Mouse (Mus musculus) forebrain, postnatal 0 days (tissue): ENCODE results near the gene Dnhd1. TPM values are rescaled to one million over a fixed set of nuclear protein-coding genes. Genes with fewer than 3 reads are reported as not detected.
A peak's percentile ranks its signal among the peaks of the same experiment; 100 is the strongest.
"Not testable (repeated sequence)": the region's sequence is repeated elsewhere in the genome, so short reads cannot be mapped to it uniquely, and the experiment has no call there.

Source experiments
- ATAC-seq: fragments of 200-750 bp; cut with Nextera tagmentation; 2 replicates; pipeline ENCODE4 v1.8.0; 2017; ENCODE audit warnings: mild to moderate bottlenecking, moderate library complexity
- DNase-seq: peaks from one replicate; pipeline ENCODE4 v3.0.0-alpha.2; 2015
- H3K27ac ChIP-seq: fragments of 300-500 bp; sonication (generic); 2 replicates; pipeline ENCODE4 v1.5.1; 2014; ENCODE audit warnings: low read depth, mild to moderate bottlenecking, antibody characterized with exemption, low read length, moderate library complexity, mixed read lengths
- H3K27me3 ChIP-seq: fragments of 300-500 bp; sonication (generic); 2 replicates; pipeline ENCODE4 v1.6.1; 2014; ENCODE audit warnings: mild to moderate bottlenecking, low read length, mixed read lengths; ENCODE audit not compliant: insufficient read depth
- H3K36me3 ChIP-seq: fragments of 300-500 bp; sonication (generic); 2 replicates; pipeline ENCODE4 v1.6.1; 2014; ENCODE audit warnings: mild to moderate bottlenecking, moderate library complexity; ENCODE audit not compliant: insufficient read depth
- H3K4me1 ChIP-seq: fragments of 300-500 bp; sonication (generic); 2 replicates; pipeline ENCODE4 v1.6.1; 2014; ENCODE audit warnings: antibody characterized with exemption; ENCODE audit not compliant: insufficient read depth
- H3K4me2 ChIP-seq: fragments of 300-500 bp; sonication (generic); 2 replicates; pipeline ENCODE4 v1.6.1; 2014; ENCODE audit warnings: low read depth, mild to moderate bottlenecking, moderate library complexity
- H3K4me3 ChIP-seq: fragments of 300-500 bp; sonication (generic); 2 replicates; pipeline ENCODE4 v1.5.1; 2014; ENCODE audit warnings: low read depth, low read length, mixed read lengths
- H3K9ac ChIP-seq: fragments of 300-500 bp; sonication (generic); 2 replicates; pipeline ENCODE4 v1.6.1; 2014; ENCODE audit warnings: mild to moderate bottlenecking
- H3K9me3 ChIP-seq: fragments of 300-500 bp; sonication (generic); 2 replicates; pipeline ENCODE4 v1.6.1; 2016; ENCODE audit warnings: low read length
- CTCF ChIP-seq: sonication (generic); IDR thresholded peaks from 2 replicates; pipeline ENCODE4 v1.5.1; 2016; ENCODE audit warnings: antibody characterized with exemption, control low read depth, low read depth
- WGBS: fragments of 180-500 bp; shearing (Covaris S2); extraction: QIAGEN DNeasy Blood & Tissue Kit; methylation state at CpG from one replicate; pipeline ENCODE4 v1.1.7; 2014; 5-methylcytosine and 5-hydroxymethylcytosine counted together
- polyA plus RNA-seq: library from polyadenylated mRNA; unstranded; fragments of >200 nt; fragmentation: Nextera tagmentation; extraction: Ambion mirVana; gene quantifications from 2 replicates; pipeline ENCODE4 v1.2.1, GENCODE M21; 2015
- total RNA-seq: library from RNA; depleted of rRNA; stranded (reverse); fragments of >200 nt; gene quantifications from 2 replicates; pipeline ENCODE4 v1.2.3, GENCODE M21; 2014

Gene Dnhd1
- total and polyA plus RNA-seq, 2 experiments from 2014 or later = 0.48 to 4.6 TPM

- no peak for DNase-seq
- H3K36me3 ChIP-seq = peaks cover 40% of the 10 kb centered on the region
- no peaks in the 10 kb centered on the region for H3K27me3 ChIP-seq
- H3K4me3 ChIP-seq = no peak overlapping the region
- peaks cover 9% of the 10 kb centered on the region for H3K4me1 ChIP-seq
- H3K27ac ChIP-seq = no peak overlapping the region
- no peak overlapping the region for H3K4me2 ChIP-seq
- ATAC-seq = no peak
- TF ChIP-seq CTCF = no peak
- WGBS = 88% methylated on average over 8 of the region's 8 CpGs
- no peak overlapping the region for H3K9ac ChIP-seq
- no peaks in the 10 kb centered on the region for H3K9me3 ChIP-seq
These were observed 84.2 kb downstream of the Dnhd1 start for GRCm38 (mm10) chr7:105734826-105735225.

- H3K4me1 ChIP-seq, DNase-seq, H3K27ac ChIP-seq, H3K27me3 ChIP-seq, H3K9me3 ChIP-seq, ATAC-seq: not testable (repeated sequence)
- Histone ChIP-seq H3K9ac (peak overlapping the region; percentile 74; the same call in 1 of the 2 replicates), H3K4me3 (peak overlapping the region; percentile 81), H3K4me2 (peak overlapping the region; percentile 96), H3K36me3 (peaks cover 46% of the 10 kb centered on the region)
- WGBS = 45% methylated on average over 4 of the region's 4 CpGs
These were observed 84.8 kb downstream of the Dnhd1 start for GRCm38 (mm10) chr7:105735464-105735863.

DNA sequence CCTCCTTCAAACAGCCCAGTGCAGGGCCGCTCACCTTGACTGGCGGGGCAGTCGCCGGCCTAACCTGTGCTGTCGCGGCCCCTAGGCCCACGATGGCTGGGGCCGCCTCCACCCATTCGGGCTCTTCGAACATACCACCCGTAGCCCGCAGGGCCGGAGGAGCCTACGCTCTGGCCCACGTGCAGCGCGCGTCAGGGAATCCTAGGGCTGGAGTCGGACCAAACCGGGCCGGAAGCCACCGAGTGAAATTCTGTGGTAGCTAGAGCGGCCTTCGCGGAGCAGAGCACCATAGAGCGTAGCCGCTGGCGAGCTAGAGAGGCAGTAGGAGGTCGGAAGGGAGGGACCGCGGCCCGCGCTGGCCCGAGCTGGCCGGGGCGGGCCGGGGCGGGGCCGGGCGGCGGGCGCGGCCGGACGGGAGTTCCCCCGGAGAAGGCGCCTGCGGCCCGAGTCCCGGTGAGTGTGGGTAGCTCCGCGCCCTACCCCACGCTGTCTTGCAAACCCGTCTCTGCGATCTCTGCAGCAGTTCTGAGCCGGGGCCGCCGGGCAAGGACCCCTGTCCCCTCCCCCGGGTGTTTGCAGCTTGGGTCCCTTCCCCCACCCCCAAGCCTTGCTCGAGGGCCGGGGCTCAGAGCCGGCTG lies 85.8 kb downstream of the Dnhd1 start, which contains the start of gene Ilk:
Gene Ilk, plus strand, starts transcription at position 329 of the 638 bp plus-strand sequence.
- ATAC-seq = peak; percentile 97
- peak within 1 kb of the TSS; percentile 71 for H3K27ac ChIP-seq
- WGBS = 1% methylated on average over 48 of the region's 62 CpGs

GRCm38 (mm10) chr7:105736911-105737521 lies 86.4 kb downstream of the Dnhd1 start, which contains the start of gene Rrp8:
TSS of gene Rrp8 (minus strand) at chr7:105737385.
- Histone ChIP-seq H3K36me3 (peaks cover 46% of the 10 kb centered on the region), H3K9me3 (no peaks in the 10 kb centered on the region), H3K9ac (peak within 1 kb of the TSS; percentile 74), H3K27me3 (no peaks in the 10 kb centered on the region), H3K4me2 (peak within 1 kb of the TSS; percentile 96), H3K27ac (peak within 1 kb of the TSS; percentile 71), H3K4me3 (peak within 1 kb of the TSS; percentile 81), H3K4me1 (peaks cover 9% of the 10 kb centered on the region)
- peak; percentile 19 for ATAC-seq
- TF ChIP-seq CTCF = no peak
- WGBS = under 1% methylated on average over 30 of the region's 30 CpGs
- no peak for DNase-seq

More for the DNA sequence above, 85.8 kb downstream of the Dnhd1 start, which contains the start of gene Ilk:
- peaks cover 47% of the 10 kb centered on the region for H3K36me3 ChIP-seq
- H3K27me3 ChIP-seq = no peaks in the 10 kb centered on the region
- peak within 1 kb of the TSS; percentile 74 for H3K9ac ChIP-seq
- H3K4me3 ChIP-seq = peak within 1 kb of the TSS; percentile 81
- peak; percentile 92 for DNase-seq
- peaks cover 9% of the 10 kb centered on the region for H3K4me1 ChIP-seq
- H3K9me3 ChIP-seq = no peaks in the 10 kb centered on the region
- TF ChIP-seq CTCF = no peak
- H3K4me2 ChIP-seq = peak within 1 kb of the TSS; percentile 96

- Histone ChIP-seq H3K27ac (no peak overlapping the region), H3K4me2 (peak overlapping the region; percentile 96), H3K4me1 (peaks cover 9% of the 10 kb centered on the region), H3K36me3 (peaks cover 46% of the 10 kb centered on the region), H3K27me3 (no peaks in the 10 kb centered on the region), H3K9me3 (no peaks in the 10 kb centered on the region), H3K9ac (no peak overlapping the region), H3K4me3 (peak overlapping the region; percentile 81)
- no peak for DNase-seq
- no peak for ATAC-seq
- 35% methylated on average over 3 of the region's 3 CpGs for WGBS
- no peak for TF ChIP-seq CTCF
These were observed 87.0 kb downstream of the Dnhd1 start for GRCm38 (mm10) chr7:105737648-105738047.

DNA sequence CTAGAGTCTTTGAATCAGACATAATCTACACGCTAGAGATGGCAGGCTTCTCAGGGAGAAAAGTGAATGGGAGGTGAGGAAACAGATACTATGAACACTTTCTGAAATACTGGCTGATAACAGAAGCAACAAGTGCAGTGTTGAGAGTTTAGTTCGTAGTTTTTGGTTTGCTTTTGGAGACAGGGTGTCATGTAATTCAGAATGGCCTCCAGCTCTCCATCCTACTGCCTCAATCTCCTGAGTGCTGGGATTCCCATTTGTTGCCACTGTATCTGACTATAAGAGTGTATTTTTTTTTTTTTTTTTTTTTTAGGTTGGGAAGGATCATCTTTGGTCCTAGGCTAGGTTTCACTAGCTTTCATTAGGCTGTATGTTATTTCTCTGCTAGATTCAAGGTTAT lies 87.7 kb downstream of the Dnhd1 start:
- H3K36me3 ChIP-seq = peaks cover 45% of the 10 kb centered on the region
- no peak overlapping the region for H3K4me3 ChIP-seq
- H3K4me1 ChIP-seq = peaks cover 9% of the 10 kb centered on the region
- no peak overlapping the region for H3K9ac ChIP-seq
- TF ChIP-seq CTCF = no peak
- no peaks in the 10 kb centered on the region for H3K27me3 ChIP-seq
- DNase-seq (no peak), ATAC-seq (no peak)
- H3K4me2 ChIP-seq = peak overlapping the region; percentile 4; the same call in 1 of the 2 replicates
- WGBS = 84% methylated on average over 2 of the region's 2 CpGs
- no peaks in the 10 kb centered on the region for H3K9me3 ChIP-seq
- no peak overlapping the region for H3K27ac ChIP-seq

DNA sequence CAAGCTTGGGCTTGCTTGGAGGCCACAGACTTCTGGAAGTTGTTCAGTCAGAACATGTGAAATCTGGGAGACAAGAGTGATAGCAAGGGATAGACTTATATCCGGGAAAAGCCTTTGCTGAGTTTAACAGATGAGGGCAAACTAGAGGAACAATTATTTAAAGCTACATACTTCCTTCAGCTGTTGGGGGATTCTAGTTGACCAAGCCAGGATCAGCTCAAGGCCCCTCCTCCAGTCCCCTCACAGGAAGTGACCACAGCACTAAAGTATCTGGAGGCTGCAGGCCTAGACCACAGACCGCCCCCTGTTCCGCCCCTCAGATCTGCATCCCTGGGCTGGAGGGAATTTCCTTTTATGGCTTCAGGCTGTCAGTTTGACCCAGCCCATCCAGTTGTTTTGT lies 88.3 kb downstream of the Dnhd1 start:
- Histone ChIP-seq H3K4me1 (peaks cover 9% of the 10 kb centered on the region), H3K4me3 (no peak overlapping the region), H3K9me3 (no peaks in the 10 kb centered on the region), H3K27me3 (no peaks in the 10 kb centered on the region), H3K36me3 (peaks cover 39% of the 10 kb centered on the region), H3K4me2 (0 out of 2 replicates have a peak overlapping the region, but pooled peaks have one; percentile 4), H3K9ac (no peak overlapping the region), H3K27ac (no peak overlapping the region; the same call in 1 of the 2 replicates)
- DNase-seq = no peak
- 34% methylated on average over 3 of the region's 3 CpGs for WGBS
- TF ChIP-seq CTCF = no peak
- no peak for ATAC-seq
